Mouse (Mus musculus): ENCODE measurements at regions not wholly inside any gene's neighbourhood (a gene's known extent, or its start where the extent isn't known, plus 50 kb on each side); places are given as distances from the start of the nearest gene placed in this dataset.

DNA sequence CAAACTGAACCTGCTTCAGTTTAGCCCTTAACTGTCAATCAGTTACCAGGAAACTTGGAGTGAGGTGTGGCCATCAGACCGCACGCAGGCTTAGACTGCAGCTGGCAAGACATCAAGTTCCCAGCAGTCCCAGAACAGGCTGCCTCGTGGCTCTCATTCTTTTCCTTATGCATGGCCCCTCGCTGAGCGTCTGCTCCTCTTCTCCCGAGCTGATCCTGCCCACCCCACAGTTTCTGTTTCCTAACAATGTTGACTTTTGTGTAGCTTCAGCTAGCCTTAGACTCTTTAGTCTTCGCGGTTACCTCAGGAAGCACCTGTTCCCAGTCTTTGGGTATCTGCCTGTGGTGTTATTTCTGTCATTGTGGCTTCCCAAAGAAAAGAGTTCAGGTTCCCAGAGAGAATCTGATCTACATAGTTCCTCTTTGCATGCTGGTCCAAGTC lies 66.1 kb upstream of the Atp1a1 start:
- Histone ChIP-seq H3K4me1 (ENCODE audit: control insufficient read depth, insufficient read depth, low read length) (no peaks in the 10 kb centered on the region), H3K4me3 (ENCODE audit: insufficient read depth, low read length) (no peak overlapping the region), H3K27ac (ENCODE audit: insufficient read depth, low read length) (no peak overlapping the region)
- TF ChIP-seq CTCF (IDR thresholded peaks at IDR 0.05; ENCODE audit: extremely low read depth, insufficient read depth, low read length) = no peak
- no peak for TF ChIP-seq POLR2A (IDR thresholded peaks at IDR 0.05; ENCODE audit: extremely low read depth, insufficient read depth, low read length)

GRCm38 (mm10) chr3:101669743-101670142 lies 65.3 kb upstream of the Atp1a1 start:
- Histone ChIP-seq H3K27ac (ENCODE audit: insufficient read depth, low read length) (no peak overlapping the region), H3K4me1 (ENCODE audit: control insufficient read depth, insufficient read depth, low read length) (no peaks in the 10 kb centered on the region), H3K4me3 (ENCODE audit: insufficient read depth, low read length) (no peak overlapping the region)
- TF ChIP-seq POLR2A (IDR thresholded peaks at IDR 0.05; ENCODE audit: extremely low read depth, insufficient read depth, low read length) = no peak
- TF ChIP-seq CTCF (IDR thresholded peaks at IDR 0.05; ENCODE audit: extremely low read depth, insufficient read depth, low read length) = no peak

DNA sequence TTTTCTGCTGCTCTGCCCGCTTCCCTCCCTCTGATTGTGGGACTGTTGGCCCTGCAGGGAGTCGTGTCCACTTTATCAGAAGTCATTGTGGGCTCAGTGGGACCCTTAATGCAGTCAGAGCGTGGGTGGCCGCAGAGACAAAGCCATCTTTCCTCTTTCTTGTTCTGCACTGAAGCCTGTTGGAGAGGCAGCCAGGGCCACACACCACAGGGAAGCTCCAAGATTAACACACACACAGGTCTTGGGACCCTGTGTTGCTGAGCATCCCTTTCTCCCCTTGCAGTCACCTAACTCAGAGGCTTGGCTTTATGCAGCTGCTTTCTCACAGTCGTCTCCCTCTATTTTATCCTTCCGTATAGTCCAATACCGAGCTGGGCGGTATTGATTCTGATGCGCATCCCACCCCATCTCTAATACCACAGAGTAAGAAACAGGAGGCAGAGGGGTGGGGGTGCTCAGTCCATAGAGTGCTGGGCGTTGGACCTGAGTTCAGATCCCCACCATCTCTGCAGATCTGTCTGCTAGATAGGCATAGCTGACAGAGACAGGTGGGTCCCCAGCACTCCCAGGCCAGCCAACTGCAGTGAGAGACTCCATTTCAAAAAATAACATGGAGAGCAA lies 63.4 kb upstream of the Atp1a1 start:
- TF ChIP-seq POLR2A (IDR thresholded peaks at IDR 0.05; ENCODE audit: extremely low read depth, insufficient read depth, low read length) (no peak), CTCF (IDR thresholded peaks at IDR 0.05; ENCODE audit: extremely low read depth, insufficient read depth, low read length) (no peak)
- no peaks in the 10 kb centered on the region for H3K4me1 ChIP-seq (ENCODE audit: control insufficient read depth, insufficient read depth, low read length)
- H3K4me3 ChIP-seq (ENCODE audit: insufficient read depth, low read length) = no peak overlapping the region
- no peak overlapping the region for H3K27ac ChIP-seq (ENCODE audit: insufficient read depth, low read length)

GRCm38 (mm10) chr3:101667186-101667585 lies 62.7 kb upstream of the Atp1a1 start:
- Histone ChIP-seq H3K4me3 (ENCODE audit: insufficient read depth, low read length) (no peak overlapping the region), H3K27ac (ENCODE audit: insufficient read depth, low read length) (no peak overlapping the region), H3K4me1 (ENCODE audit: control insufficient read depth, insufficient read depth, low read length) (no peaks in the 10 kb centered on the region)
- TF ChIP-seq CTCF (IDR thresholded peaks at IDR 0.05; ENCODE audit: extremely low read depth, insufficient read depth, low read length) (no peak), POLR2A (IDR thresholded peaks at IDR 0.05; ENCODE audit: extremely low read depth, insufficient read depth, low read length) (no peak)

GRCm38 (mm10) chr3:101666583-101666982 lies 62.1 kb upstream of the Atp1a1 start:
- Histone ChIP-seq H3K4me1 (ENCODE audit: control insufficient read depth, insufficient read depth, low read length) (no peaks in the 10 kb centered on the region), H3K27ac (ENCODE audit: insufficient read depth, low read length) (no peak overlapping the region), H3K4me3 (ENCODE audit: insufficient read depth, low read length) (no peak overlapping the region)
- no peak for TF ChIP-seq CTCF (IDR thresholded peaks at IDR 0.05; ENCODE audit: extremely low read depth, insufficient read depth, low read length)
- no peak for TF ChIP-seq POLR2A (IDR thresholded peaks at IDR 0.05; ENCODE audit: extremely low read depth, insufficient read depth, low read length)

GRCm38 (mm10) chr3:101661184-101661992 lies 56.9 kb upstream of the Atp1a1 start:
- no peak overlapping the region for H3K4me3 ChIP-seq (ENCODE audit: insufficient read depth, low read length)
- peaks cover 5% of the 10 kb centered on the region; the same call in 1 of the 2 replicates for H3K4me1 ChIP-seq (ENCODE audit: control insufficient read depth, insufficient read depth, low read length)
- H3K27ac ChIP-seq (ENCODE audit: insufficient read depth, low read length) = no peak overlapping the region
- no peak for TF ChIP-seq CTCF (IDR thresholded peaks at IDR 0.05; ENCODE audit: extremely low read depth, insufficient read depth, low read length)
- TF ChIP-seq POLR2A (IDR thresholded peaks at IDR 0.05; ENCODE audit: extremely low read depth, insufficient read depth, low read length) = no peak

- Histone ChIP-seq H3K4me3 (ENCODE audit: insufficient read depth, low read length) (no peak overlapping the region), H3K27ac (ENCODE audit: insufficient read depth, low read length) (no peak overlapping the region), H3K4me1 (ENCODE audit: control insufficient read depth, insufficient read depth, low read length) (peaks cover 5% of the 10 kb centered on the region; the same call in 1 of the 2 replicates)
- no peak for TF ChIP-seq CTCF (IDR thresholded peaks at IDR 0.05; ENCODE audit: extremely low read depth, insufficient read depth, low read length)
- no peak for TF ChIP-seq POLR2A (IDR thresholded peaks at IDR 0.05; ENCODE audit: extremely low read depth, insufficient read depth, low read length)
These were observed 56.2 kb upstream of the Atp1a1 start for GRCm38 (mm10) chr3:101660635-101661034.

GRCm38 (mm10) chr3:101660176-101660575 lies 55.7 kb upstream of the Atp1a1 start:
- TF ChIP-seq POLR2A (IDR thresholded peaks at IDR 0.05; ENCODE audit: extremely low read depth, insufficient read depth, low read length) = no peak
- TF ChIP-seq CTCF (IDR thresholded peaks at IDR 0.05; ENCODE audit: extremely low read depth, insufficient read depth, low read length) = no peak
- Histone ChIP-seq H3K27ac (ENCODE audit: insufficient read depth, low read length) (no peak overlapping the region), H3K4me1 (ENCODE audit: control insufficient read depth, insufficient read depth, low read length) (peaks cover 5% of the 10 kb centered on the region; the same call in 1 of the 2 replicates), H3K4me3 (ENCODE audit: insufficient read depth, low read length) (no peak overlapping the region)

- TF ChIP-seq POLR2A (IDR thresholded peaks at IDR 0.05; ENCODE audit: extremely low read depth, insufficient read depth, low read length) = no peak
- no peak for TF ChIP-seq CTCF (IDR thresholded peaks at IDR 0.05; ENCODE audit: extremely low read depth, insufficient read depth, low read length)
- H3K4me1 ChIP-seq (ENCODE audit: control insufficient read depth, insufficient read depth, low read length) = peaks cover 6% of the 10 kb centered on the region; the same call in 1 of the 2 replicates
- H3K27ac ChIP-seq (ENCODE audit: insufficient read depth, low read length) = no peak overlapping the region
- H3K4me3 ChIP-seq (ENCODE audit: insufficient read depth, low read length) = no peak overlapping the region
These were observed 53.5 kb upstream of the Atp1a1 start for GRCm38 (mm10) chr3:101657979-101658378.

GRCm38 (mm10) chr3:101654720-101655119 lies 50.2 kb upstream of the Atp1a1 start:
- H3K27ac ChIP-seq (ENCODE audit: insufficient read depth, low read length) = no peak overlapping the region
- no peak for TF ChIP-seq POLR2A (IDR thresholded peaks at IDR 0.05; ENCODE audit: extremely low read depth, insufficient read depth, low read length)
- TF ChIP-seq CTCF (IDR thresholded peaks at IDR 0.05; ENCODE audit: extremely low read depth, insufficient read depth, low read length) = no peak
- H3K4me1 ChIP-seq (ENCODE audit: control insufficient read depth, insufficient read depth, low read length) = 0 out of 2 replicates have a peak, but pooled peaks cover 2% of the 10 kb centered on the region
- H3K4me3 ChIP-seq (ENCODE audit: insufficient read depth, low read length) = no peak overlapping the region
